Mouse (Mus musculus): ENCODE measurements around the gene Kcnq1. TPM values are rescaled to one million over a fixed set of nuclear protein-coding genes. Genes with fewer than 3 reads are reported as not detected.

Gene Kcnq1
- polyA plus RNA-seq, 1 experiment from 2014 or later: 1.8 TPM

DNA sequence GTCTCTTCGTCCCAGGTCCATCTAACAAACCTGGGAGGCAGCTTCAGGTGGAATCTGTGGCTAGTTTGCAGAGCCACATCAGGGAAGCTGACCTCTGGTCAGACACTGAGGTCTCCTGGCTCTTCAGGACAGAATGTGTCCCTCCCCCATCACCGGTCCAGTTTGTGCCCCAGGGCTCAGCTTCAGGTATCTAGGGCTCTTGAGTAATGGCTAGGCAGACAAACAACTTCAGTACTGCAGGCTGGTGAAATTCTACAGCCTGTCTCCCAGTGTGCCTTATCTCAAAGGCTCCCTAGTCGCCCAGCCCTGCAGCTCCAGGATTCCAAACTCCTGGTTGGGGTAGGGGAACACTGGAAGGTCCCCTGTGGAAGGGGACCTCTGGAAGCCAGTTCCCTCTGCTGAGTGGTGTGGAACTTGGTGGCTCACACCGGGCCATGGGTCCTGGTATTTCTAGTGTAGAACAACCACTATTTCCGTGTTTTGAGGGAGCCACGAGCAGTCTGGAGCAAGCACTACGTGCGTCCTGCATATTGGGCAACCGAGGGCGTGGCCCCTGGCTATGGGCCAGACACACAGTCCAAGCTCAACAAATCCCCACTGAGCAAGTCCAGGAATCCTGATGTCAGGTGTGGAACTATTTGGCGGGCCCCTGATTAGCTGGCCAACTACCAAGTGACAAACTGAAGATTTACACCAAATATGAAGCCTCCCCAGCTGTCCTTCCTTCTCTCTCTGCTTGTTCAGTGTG is 207.6 kb downstream of the Kcnq1 start:
- no peak for ATAC-seq (replicated peaks)
- Histone ChIP-seq H3K4me2 (no peak overlapping the region), H3K9ac (no peak overlapping the region), H3K27me3 (replicated peaks) (no peaks in the 10 kb centered on the region), H3K4me3 (no peak overlapping the region), H3K9me3 (no peaks in the 10 kb centered on the region), H3K36me3 (replicated peaks) (no peaks in the 10 kb centered on the region), H3K27ac (no peak overlapping the region), H3K4me1 (no peaks in the 10 kb centered on the region)
- 83% methylated on average over 11 of the region's 11 CpGs for WGBS

DNA sequence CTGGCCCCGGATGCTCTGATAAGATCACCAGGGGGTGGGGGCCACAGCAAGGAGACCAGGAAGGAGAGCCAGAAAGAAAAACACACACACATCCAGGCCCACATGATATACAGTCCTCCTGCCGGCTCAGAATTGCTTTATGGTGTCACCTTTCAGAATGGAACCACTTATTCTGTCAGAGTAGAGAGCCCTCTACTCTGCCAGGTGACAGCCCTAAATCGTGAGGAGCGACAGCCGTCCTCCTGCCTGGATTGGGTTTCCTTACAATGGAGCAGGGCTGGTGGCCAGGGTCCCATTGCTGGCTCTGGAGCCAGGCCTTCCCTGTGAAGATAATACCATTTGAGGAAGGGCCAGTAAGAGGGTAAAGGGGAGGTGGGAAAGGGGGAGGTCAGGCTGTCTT is 212.3 kb downstream of the Kcnq1 start:
- Histone ChIP-seq H3K4me1 (no peaks in the 10 kb centered on the region), H3K27ac (no peak overlapping the region), H3K9me3 (no peaks in the 10 kb centered on the region), H3K36me3 (replicated peaks) (no peaks in the 10 kb centered on the region), H3K27me3 (replicated peaks) (no peaks in the 10 kb centered on the region), H3K4me3 (no peak overlapping the region), H3K9ac (no peak overlapping the region), H3K4me2 (no peak overlapping the region)
- 87% methylated on average over 5 of the region's 5 CpGs for WGBS
- no peak for ATAC-seq (replicated peaks)

DNA sequence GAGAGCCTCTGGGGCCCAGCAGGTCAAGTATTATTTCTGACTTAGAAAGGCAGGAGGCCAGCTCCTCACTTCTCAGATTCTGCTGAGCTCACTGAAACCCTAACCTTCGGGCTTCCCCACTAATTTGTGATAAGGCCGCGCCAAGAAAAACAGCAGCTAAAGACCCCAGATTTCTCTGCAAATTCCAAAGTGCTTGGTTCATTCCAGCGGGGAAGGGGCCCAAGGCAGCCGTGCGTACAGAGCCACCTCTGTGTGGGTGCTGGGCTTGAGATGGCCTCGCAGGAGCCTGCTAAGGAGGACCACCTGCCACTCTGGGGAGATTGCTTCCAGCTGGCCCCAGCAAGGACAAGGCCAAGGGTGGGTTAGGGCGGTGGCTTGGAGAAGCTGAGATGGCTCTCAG is 214.2 kb downstream of the Kcnq1 start:
- 86% methylated on average over 8 of the region's 8 CpGs for WGBS

DNA sequence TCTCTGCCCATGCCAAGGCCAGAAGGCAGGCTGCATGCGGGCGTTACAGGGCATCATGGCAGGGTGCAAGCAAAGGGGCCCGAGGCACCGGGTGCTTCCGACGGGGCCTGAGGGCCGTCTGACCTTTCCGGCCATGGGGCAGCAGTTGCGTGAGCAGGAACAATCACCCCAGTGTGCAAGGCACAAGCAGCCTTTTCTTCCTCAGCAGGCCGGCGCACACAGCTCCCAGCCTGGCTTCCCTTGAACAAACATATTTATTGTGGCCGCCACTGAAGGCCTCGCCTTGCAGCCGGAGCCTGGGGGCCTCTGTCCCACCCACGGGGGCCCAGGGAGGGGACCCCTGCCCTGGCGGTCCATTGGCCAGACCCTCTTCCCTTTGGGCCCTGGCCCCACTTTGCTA is 218.9 kb downstream of the Kcnq1 start:
- WGBS: 43% methylated on average over 16 of the region's 16 CpGs
- Histone ChIP-seq H3K4me2 (no peak overlapping the region), H3K9ac (no peak overlapping the region), H3K4me3 (no peak overlapping the region), H3K4me1 (no peaks in the 10 kb centered on the region), H3K36me3 (replicated peaks) (no peaks in the 10 kb centered on the region), H3K27ac (no peak overlapping the region), H3K9me3 (no peaks in the 10 kb centered on the region), H3K27me3 (replicated peaks) (no peaks in the 10 kb centered on the region)
- no peak for ATAC-seq (replicated peaks)

More for the DNA sequence above, 214.2 kb downstream of the Kcnq1 start:
- no peak for ATAC-seq (replicated peaks)
- Histone ChIP-seq H3K9ac (no peak overlapping the region), H3K27ac (no peak overlapping the region), H3K4me2 (no peak overlapping the region), H3K36me3 (replicated peaks) (no peaks in the 10 kb centered on the region), H3K27me3 (replicated peaks) (no peaks in the 10 kb centered on the region), H3K4me3 (no peak overlapping the region), H3K9me3 (no peaks in the 10 kb centered on the region), H3K4me1 (no peaks in the 10 kb centered on the region)

DNA sequence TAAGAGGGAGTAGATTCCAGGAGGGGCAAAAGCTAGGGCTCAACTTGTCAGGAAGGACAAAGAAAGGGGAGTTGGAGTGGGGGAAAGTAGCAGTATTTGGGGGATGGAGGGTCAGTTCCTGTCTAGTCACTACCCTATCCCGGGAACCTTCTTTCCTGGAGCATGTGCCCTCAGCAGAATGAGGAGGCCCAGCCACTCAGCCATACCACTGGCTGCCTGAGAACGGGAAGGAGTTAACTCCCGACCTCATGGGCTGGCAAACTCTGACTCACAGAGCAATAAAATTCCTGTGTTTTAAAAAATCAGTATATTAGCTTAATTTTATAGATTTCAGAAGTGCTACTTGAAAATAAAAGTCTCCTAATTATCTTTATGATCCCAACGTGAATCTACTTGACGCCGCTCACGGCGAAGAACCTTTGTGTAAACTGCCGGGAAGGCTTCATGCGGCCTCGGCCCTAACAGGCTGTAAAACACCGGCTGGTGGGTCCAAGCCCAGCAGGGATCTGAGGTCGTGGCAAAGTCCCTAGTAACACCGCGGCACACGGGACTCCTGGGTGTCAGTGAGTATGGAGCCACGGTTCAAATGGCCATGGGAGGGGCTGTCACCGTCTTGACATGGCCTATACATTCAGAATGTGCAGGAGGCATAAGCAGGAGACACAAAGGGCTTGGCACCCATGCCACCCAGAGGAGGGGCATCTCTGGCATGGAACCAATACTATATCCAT is 222.2 kb downstream of the Kcnq1 start:
- H3K36me3 ChIP-seq (replicated peaks): no peaks in the 10 kb centered on the region
- H3K27me3 ChIP-seq (replicated peaks): no peaks in the 10 kb centered on the region
- WGBS: 83% methylated on average over 18 of the region's 18 CpGs

DNA sequence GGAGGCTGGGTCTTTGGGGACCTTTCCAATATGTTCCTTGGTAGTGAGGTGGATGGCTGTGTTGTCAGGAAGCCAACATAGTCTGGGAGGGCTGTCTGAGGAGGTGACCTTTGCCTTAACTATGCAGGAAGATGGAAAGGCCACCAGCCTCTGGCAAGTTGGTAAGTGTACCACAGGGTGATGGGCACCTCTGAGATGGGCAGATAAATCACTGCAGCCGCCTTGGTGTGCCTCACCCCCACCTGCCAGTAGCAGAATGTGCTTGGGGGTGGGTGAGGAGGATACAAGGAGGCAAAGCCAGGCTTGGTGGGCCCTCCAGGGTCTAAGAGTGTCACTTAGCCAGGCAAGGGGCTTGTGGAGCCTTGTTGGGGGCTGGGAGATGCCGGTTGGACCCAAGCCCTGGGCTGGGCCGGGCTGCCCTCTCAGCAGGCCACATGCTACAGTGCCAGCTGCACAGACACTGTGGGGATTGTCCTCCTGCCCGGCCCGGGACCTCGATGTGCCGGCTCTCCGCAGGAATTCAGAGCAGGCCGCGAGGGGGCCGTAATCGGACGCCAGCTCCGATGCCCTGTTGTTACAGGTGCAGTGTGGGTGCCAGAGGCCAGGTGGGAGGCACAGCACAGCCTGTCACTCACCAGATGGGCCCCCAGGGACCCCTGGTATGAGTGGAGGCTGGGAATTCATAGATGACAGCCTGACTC is 223.1 kb downstream of the Kcnq1 start:
- Histone ChIP-seq H3K9ac (no peak overlapping the region), H3K36me3 (replicated peaks) (no peaks in the 10 kb centered on the region), H3K27ac (no peak overlapping the region), H3K4me3 (no peak overlapping the region), H3K9me3 (no peaks in the 10 kb centered on the region), H3K4me2 (no peak overlapping the region), H3K4me1 (no peaks in the 10 kb centered on the region), H3K27me3 (replicated peaks) (no peaks in the 10 kb centered on the region)
- WGBS: 82% methylated on average over 14 of the region's 14 CpGs
- no peak for ATAC-seq (replicated peaks)

More for the DNA sequence above, 222.2 kb downstream of the Kcnq1 start:
- Histone ChIP-seq H3K27ac (no peak overlapping the region), H3K4me3 (no peak overlapping the region), H3K9me3 (no peaks in the 10 kb centered on the region), H3K9ac (no peak overlapping the region), H3K4me1 (no peaks in the 10 kb centered on the region), H3K4me2 (no peak overlapping the region)
- ATAC-seq (replicated peaks): no peak

DNA sequence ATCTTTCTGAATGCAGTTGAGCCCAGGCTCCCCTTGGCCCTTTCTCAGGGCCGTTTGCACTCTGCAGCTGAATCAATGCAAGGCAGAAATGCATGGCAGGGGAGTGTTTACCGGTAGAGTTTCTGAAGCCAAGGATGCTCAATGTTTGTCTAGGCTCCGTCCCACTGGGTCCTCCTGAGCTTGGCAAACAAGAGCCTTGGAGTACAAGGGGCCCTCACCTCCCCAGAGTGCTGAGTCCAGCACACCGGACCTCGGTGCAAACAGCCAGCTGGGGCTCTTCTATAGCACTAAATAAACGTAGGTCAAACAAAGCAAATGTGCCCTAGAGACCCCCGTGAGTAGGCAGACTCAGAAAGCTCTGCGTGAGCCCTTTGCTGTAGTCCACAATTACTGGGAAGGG is 226.9 kb downstream of the Kcnq1 start:
- Histone ChIP-seq H3K27me3 (replicated peaks) (no peaks in the 10 kb centered on the region), H3K36me3 (replicated peaks) (no peaks in the 10 kb centered on the region), H3K9ac (no peak overlapping the region), H3K9me3 (no peaks in the 10 kb centered on the region), H3K4me3 (no peak overlapping the region), H3K4me2 (no peak overlapping the region), H3K4me1 (no peaks in the 10 kb centered on the region), H3K27ac (no peak overlapping the region)
- 53% methylated on average over 8 of the region's 8 CpGs for WGBS
- ATAC-seq (replicated peaks): no peak

DNA sequence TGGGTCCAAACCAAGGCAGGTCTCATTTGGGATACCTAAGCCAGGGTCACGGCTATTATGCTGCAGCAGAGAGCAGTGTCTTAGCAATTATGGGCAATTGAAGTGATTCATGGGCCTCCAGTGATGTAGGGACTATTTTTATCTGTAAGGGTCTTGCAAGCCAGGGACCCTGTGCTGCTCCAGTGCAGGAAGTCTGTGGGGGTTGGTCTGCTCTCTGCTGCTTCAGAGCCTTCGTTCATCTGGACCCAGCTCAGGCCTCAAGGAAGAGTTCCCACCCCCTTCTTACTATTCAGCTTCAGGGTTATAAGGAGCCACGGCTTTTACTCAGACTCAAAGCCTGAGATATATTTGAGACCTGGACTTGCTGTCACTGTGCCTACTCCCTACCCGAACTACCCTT is 227.4 kb downstream of the Kcnq1 start:
- no peak for ATAC-seq (replicated peaks)
- H3K4me1 ChIP-seq: no peaks in the 10 kb centered on the region
- H3K36me3 ChIP-seq (replicated peaks): no peaks in the 10 kb centered on the region
- no peaks in the 10 kb centered on the region for H3K9me3 ChIP-seq
- no peak overlapping the region for H3K27ac ChIP-seq
- 63% methylated on average over 4 of the region's 4 CpGs for WGBS
- H3K4me3 ChIP-seq: no peak overlapping the region
- no peaks in the 10 kb centered on the region for H3K27me3 ChIP-seq (replicated peaks)
- H3K9ac ChIP-seq: no peak overlapping the region
- no peak overlapping the region for H3K4me2 ChIP-seq

DNA sequence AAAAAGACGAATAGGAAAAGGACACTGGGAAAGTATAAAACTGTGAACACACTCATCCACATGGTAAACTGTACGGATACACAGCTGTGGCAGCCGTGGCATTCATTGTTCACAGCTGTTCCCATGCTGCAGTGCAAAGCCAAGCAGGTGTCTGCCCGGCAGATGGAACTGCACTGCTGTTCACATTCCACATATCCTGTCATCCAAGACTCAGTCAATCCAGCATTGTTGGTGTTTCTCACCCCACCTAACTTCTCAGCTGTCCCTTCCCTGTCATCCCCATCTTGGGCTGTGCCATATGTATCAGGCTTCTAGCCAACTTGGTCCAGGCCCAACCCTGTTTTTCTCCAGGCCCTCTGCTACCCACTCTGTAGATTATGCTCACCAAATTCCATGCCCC is 232.5 kb downstream of the Kcnq1 start:
- 80% methylated on average over 4 of the region's 4 CpGs for WGBS
- ATAC-seq (replicated peaks): no peak
- no peak overlapping the region for H3K9ac ChIP-seq

DNA sequence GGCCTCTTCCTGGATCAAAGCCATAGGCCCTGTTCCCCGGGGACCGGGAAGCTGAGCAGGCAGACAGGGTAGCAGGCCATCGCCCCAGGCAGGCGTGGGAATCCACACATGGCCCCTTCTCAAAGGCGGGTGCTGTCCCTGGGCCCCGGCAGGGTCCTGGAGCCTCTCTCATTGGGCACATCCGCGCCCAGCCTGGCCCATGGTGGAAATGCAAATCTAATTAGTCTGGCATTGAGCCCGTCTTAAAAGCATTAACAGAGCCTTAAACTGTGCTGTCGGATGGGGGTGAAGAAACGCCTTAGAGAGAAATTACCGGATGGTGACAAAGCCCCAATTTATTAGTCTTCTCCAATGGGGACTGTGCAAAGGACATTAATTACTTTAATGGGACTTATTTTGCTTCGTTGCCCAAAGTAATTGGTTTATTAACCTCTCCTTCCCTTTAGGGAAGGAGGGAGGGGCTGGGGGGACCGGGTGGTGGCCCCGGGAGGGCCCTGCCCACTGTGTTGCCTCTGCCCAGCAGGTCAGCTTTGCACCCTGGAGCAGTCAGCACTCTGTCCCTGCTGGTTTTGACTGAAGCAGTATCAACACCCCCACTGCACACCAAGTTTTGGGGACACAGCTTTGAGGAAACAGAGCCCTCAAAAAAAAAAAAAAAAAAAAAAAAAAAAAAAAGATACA is 234.6 kb downstream of the Kcnq1 start:
- Histone ChIP-seq H3K4me1 (peaks cover 16% of the 10 kb centered on the region), H3K27me3 (replicated peaks) (no peaks in the 10 kb centered on the region), H3K4me2 (no peak overlapping the region), H3K4me3 (no peak overlapping the region), H3K9ac (no peak overlapping the region), H3K27ac (no peak overlapping the region), H3K9me3 (no peaks in the 10 kb centered on the region), H3K36me3 (replicated peaks) (no peaks in the 10 kb centered on the region)
- no peak for ATAC-seq (replicated peaks)
- WGBS: 44% methylated on average over 15 of the region's 15 CpGs

More for the DNA sequence above, 232.5 kb downstream of the Kcnq1 start:
- no peak overlapping the region for H3K4me2 ChIP-seq
- H3K27ac ChIP-seq: no peak overlapping the region
- no peaks in the 10 kb centered on the region for H3K27me3 ChIP-seq (replicated peaks)
- no peak overlapping the region for H3K4me3 ChIP-seq
- peaks cover 11% of the 10 kb centered on the region for H3K4me1 ChIP-seq
- no peaks in the 10 kb centered on the region for H3K9me3 ChIP-seq
- no peaks in the 10 kb centered on the region for H3K36me3 ChIP-seq (replicated peaks)

DNA sequence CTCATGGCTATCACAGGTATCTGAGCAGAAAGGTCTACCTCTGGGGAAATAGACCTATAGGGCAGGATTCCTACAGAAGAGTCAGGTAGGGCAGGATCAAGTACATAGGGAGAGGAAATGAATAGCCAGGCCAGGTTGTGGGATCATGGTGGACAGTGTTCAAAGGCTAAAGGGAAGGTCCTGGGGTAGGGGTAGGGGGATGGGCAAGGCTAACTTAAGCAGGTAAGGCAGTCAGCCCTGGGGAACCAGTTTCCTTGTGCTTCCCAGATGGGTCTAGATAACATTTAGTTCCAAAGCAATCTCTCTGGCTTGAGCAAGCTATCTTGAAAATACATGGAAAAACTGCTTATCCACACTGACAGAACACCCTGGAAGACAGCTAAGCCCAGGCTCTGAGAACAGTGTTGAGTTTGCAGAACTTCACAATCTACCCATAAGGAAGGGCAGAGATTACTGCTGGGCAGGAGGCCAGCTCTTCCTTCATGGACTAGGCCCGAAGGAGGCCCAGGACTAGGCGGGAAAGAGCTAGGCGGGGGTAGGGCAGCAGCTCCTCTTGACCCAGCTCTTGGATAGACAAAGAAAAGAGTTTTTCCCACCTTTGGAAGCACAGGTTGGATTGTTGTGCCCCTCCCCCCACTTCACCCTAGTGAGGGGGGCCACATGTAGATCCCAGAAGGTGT is 235.3 kb downstream of the Kcnq1 start:
- 77% methylated on average over 3 of the region's 3 CpGs for WGBS
- no peaks in the 10 kb centered on the region for H3K9me3 ChIP-seq
- no peak overlapping the region for H3K9ac ChIP-seq
- no peak overlapping the region for H3K4me3 ChIP-seq
- H3K27ac ChIP-seq: no peak overlapping the region
- no peaks in the 10 kb centered on the region for H3K27me3 ChIP-seq (replicated peaks)
- no peak overlapping the region for H3K4me2 ChIP-seq
- no peaks in the 10 kb centered on the region for H3K36me3 ChIP-seq (replicated peaks)
- ATAC-seq (replicated peaks): no peak
- peaks cover 16% of the 10 kb centered on the region for H3K4me1 ChIP-seq
